Mouse (Mus musculus) intestine, postnatal 0 days (tissue): ENCODE measurements at regions not wholly inside any gene's neighbourhood (a gene's known extent, or its start where the extent isn't known, plus 50 kb on each side); places are given as distances from the start of the nearest gene placed in this dataset.
A peak's percentile ranks its signal among the peaks of the same experiment; 100 is the strongest.

Experiments used
- ATAC-seq: fragments of 200-750 bp; cut with Nextera tagmentation; 2 replicates; pipeline ENCODE4 v1.8.0; 2017; ENCODE audit warnings: mild to moderate bottlenecking, moderate TSS enrichment, moderate library complexity
- H3K27ac ChIP-seq: fragments of 300-500 bp; sonication (generic); 2 replicates; pipeline ENCODE4 v1.5.1; 2014; ENCODE audit warnings: mild to moderate bottlenecking, low read depth, low read length, moderate library complexity
- H3K27me3 ChIP-seq: fragments of 300-500 bp; sonication (generic); replicated peaks from 2 replicates; pipeline ENCODE4 v1.6.1; 2014; ENCODE audit warnings: low read length, mixed read lengths; ENCODE audit not compliant: control insufficient read depth, insufficient read depth
- H3K36me3 ChIP-seq: fragments of 300-500 bp; sonication (generic); 2 replicates; pipeline ENCODE4 v1.6.1; 2014; ENCODE audit warnings: mild to moderate bottlenecking, moderate library complexity; ENCODE audit not compliant: control insufficient read depth, insufficient read depth
- H3K4me1 ChIP-seq: fragments of 300-500 bp; sonication (generic); replicated peaks from 2 replicates; pipeline ENCODE4 v1.6.1; 2014; ENCODE audit warnings: antibody characterized with exemption, low read length, mixed read lengths; ENCODE audit not compliant: control insufficient read depth, insufficient read depth
- H3K4me2 ChIP-seq: fragments of 300-500 bp; sonication (generic); replicated peaks from 2 replicates; pipeline ENCODE4 v1.6.1; 2014; ENCODE audit warnings: low read depth, mild to moderate bottlenecking, moderate library complexity
- H3K4me3 ChIP-seq: fragments of 300-500 bp; sonication (generic); 2 replicates; pipeline ENCODE4 v1.5.1; 2014; ENCODE audit warnings: low read depth, low read length
- H3K9ac ChIP-seq: fragments of 300-500 bp; sonication (generic); 2 replicates; pipeline ENCODE4 v1.6.1; 2014; ENCODE audit warnings: mild to moderate bottlenecking, low read depth, low read length
- H3K9me3 ChIP-seq: fragments of 300-500 bp; sonication (generic); 2 replicates; pipeline ENCODE4 v1.6.1; 2016; ENCODE audit warnings: mixed run types; ENCODE audit not compliant: control insufficient read depth
- CTCF ChIP-seq: sonication (generic); IDR thresholded peaks from 2 replicates; pipeline ENCODE4 v1.5.1; 2016; ENCODE audit warnings: low read depth, mild to moderate bottlenecking, control low read depth, antibody characterized with exemption, moderate library complexity
- WGBS: fragments of 180-500 bp; shearing (Covaris S2); extraction: QIAGEN DNeasy Blood & Tissue Kit; methylation state at CpG from one replicate; pipeline ENCODE4 v1.1.7; 2014; 5-methylcytosine and 5-hydroxymethylcytosine counted together

DNA sequence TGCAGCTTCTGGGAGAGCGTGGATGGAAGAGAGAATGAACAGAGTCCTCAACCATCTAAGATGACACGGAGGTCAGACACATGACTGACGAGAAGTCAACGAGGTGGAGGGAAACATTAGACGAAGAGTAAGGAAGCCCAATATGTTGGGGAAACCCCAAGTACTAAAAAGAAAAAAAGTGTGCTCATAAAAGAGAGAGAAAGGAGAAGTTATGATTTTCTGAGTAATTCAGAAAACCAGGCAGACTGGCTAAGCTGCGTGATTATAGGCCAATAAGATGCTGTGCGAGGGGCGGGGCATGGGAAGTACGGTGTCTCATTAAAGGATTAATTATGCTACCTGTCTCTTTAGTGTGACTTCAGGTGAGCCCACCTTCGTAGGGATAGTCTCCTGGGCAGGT, 88.6 kb upstream of the Tank start:
- Histone ChIP-seq H3K4me1 (no peaks in the 10 kb centered on the region), H3K9ac (no peak overlapping the region), H3K27ac (no peak overlapping the region), H3K9me3 (no peaks in the 10 kb centered on the region), H3K4me3 (no peak overlapping the region), H3K27me3 (no peaks in the 10 kb centered on the region), H3K4me2 (no peak overlapping the region), H3K36me3 (no peaks in the 10 kb centered on the region)
- 85% methylated on average over 10 of the region's 10 CpGs for WGBS
- no peak for ATAC-seq
- no peak for TF ChIP-seq CTCF

DNA sequence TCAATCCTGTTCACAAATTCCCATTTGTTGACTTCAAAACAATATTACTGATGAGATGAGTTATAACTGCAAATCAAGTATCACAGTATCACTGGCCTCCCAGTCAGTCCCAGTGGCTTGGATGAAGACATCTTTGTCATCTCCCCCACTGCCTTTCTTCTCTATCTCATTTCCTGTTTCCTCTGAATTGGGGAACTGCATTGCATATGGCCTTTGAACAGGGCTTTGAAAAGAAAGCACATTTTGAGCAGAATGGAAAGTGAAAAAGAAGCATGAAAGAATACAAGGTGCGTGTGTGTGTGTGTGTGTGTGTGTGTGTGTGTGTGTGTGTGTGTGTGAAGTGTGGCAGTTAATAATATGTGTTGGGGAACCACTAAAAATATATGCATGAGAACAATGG, 94.6 kb upstream of the Tank start:
- TF ChIP-seq CTCF, result no peak

DNA sequence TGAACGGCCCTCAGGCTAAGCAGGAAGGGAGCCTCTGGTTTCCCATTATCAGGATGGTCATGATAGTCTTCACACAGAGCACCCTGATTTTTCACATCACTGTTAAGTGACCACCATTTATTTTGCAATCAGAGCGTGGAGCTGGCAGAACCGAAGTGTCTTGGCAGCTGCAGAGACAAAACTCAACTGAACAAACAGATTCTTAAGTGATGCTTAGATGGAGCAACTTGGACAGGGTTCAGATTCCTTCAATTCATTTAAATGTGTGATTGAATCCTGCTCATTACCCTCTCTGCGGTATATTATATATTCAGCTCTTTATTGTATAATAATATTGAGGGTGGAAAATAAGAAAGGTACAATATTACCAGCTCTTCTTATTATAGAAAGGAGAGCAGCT, 101.7 kb upstream of the Tank start:
- no peak overlapping the region for H3K4me2 ChIP-seq
- H3K4me3 ChIP-seq, result no peak overlapping the region
- no peaks in the 10 kb centered on the region for H3K4me1 ChIP-seq
- TF ChIP-seq CTCF, result no peak
- no peaks in the 10 kb centered on the region for H3K9me3 ChIP-seq
- H3K9ac ChIP-seq, result no peak overlapping the region
- H3K27me3 ChIP-seq, result no peaks in the 10 kb centered on the region
- no peaks in the 10 kb centered on the region for H3K36me3 ChIP-seq
- ATAC-seq, result no peak
- H3K27ac ChIP-seq, result no peak overlapping the region
- WGBS, result 71% methylated on average over 4 of the region's 4 CpGs

More for the DNA sequence above, 94.6 kb upstream of the Tank start:
- H3K27me3 ChIP-seq, result no peaks in the 10 kb centered on the region
- no peak overlapping the region for H3K4me2 ChIP-seq
- no peak overlapping the region for H3K27ac ChIP-seq
- H3K9ac ChIP-seq, result no peak overlapping the region
- H3K36me3 ChIP-seq, result no peaks in the 10 kb centered on the region
- no peak for ATAC-seq
- no peaks in the 10 kb centered on the region for H3K9me3 ChIP-seq
- H3K4me3 ChIP-seq, result no peak overlapping the region
- WGBS, result 88% methylated on average over 1 of the region's 1 CpGs
- no peaks in the 10 kb centered on the region for H3K4me1 ChIP-seq

DNA sequence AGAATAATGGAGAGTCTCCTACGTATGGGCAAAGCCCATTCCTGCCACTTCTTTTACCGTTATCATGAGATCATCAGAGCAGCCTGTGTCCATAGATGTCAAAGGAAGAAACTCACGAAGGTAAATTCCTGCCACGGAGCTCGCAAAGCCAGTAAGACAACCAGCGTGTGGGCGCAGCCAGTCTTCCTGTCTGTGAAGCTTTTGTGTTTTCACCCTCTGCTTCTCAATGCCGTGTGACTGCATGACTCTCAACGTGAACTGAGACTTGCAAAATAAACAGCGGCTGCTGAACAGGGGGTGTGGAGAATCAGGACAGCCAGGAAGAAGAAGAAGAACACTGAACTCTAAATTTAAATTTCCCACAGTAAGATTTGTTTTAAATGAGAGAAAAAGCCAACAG, 103.8 kb upstream of the Tank start:
- no peak for TF ChIP-seq CTCF
- ATAC-seq, result no peak
- H3K4me1 ChIP-seq, result no peaks in the 10 kb centered on the region
- H3K9me3 ChIP-seq, result no peaks in the 10 kb centered on the region
- H3K27ac ChIP-seq, result no peak overlapping the region
- no peak overlapping the region for H3K4me3 ChIP-seq
- no peaks in the 10 kb centered on the region for H3K27me3 ChIP-seq
- H3K4me2 ChIP-seq, result no peak overlapping the region
- H3K36me3 ChIP-seq, result no peaks in the 10 kb centered on the region
- no peak overlapping the region for H3K9ac ChIP-seq
- WGBS, result 55% methylated on average over 10 of the region's 10 CpGs

DNA sequence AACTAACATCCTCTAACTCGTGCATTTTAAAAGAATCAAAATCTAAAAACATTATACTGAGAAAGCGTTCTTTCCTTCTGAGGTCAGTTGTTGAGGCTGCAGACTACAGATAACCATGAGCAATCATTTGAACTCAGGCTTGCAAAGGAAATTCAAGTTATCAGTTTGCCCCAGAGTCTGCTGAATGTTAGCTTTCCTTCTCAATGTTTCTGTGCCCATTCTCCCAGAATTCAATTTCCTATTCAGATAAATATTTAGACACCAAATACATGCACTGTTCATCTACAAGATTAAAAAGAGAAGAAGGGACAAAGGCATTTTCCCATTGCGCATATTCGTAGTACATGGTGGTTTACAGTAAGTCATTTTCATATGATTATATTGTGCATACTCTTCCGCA, 107.9 kb upstream of the Tank start:
- Histone ChIP-seq H3K27me3 (no peaks in the 10 kb centered on the region), H3K4me3 (no peak overlapping the region), H3K9me3 (no peaks in the 10 kb centered on the region), H3K27ac (no peak overlapping the region), H3K9ac (no peak overlapping the region), H3K4me1 (no peaks in the 10 kb centered on the region), H3K36me3 (no peaks in the 10 kb centered on the region), H3K4me2 (no peak overlapping the region)
- TF ChIP-seq CTCF, result no peak
- no peak for ATAC-seq
- 92% methylated on average over 5 of the region's 5 CpGs for WGBS

DNA sequence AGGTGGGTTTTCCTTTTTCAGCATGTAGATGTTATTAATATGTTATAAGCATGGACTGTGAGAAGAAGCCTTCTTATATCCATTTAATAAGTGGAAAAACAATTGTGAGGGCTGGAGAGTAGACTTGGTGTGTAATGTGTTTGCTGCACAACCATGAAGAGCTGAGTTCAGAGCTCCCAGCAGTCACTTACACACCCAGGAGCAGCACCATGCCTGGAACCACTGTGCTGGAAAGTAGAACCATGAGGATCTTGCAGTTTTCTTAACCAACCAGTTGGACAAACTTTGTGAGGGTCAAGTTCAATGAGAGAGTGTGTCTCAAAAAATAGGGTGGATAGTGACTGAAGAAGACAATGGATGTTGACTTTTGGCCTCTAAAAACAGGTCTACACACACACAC, 108.3 kb upstream of the Tank start:
- H3K4me3 ChIP-seq, result no peak overlapping the region
- no peaks in the 10 kb centered on the region for H3K9me3 ChIP-seq
- no peak overlapping the region for H3K9ac ChIP-seq
- no peaks in the 10 kb centered on the region for H3K27me3 ChIP-seq
- ATAC-seq, result no peak
- H3K4me1 ChIP-seq, result no peaks in the 10 kb centered on the region
- no peak for TF ChIP-seq CTCF
- H3K4me2 ChIP-seq, result no peak overlapping the region
- H3K27ac ChIP-seq, result no peak overlapping the region
- no peaks in the 10 kb centered on the region for H3K36me3 ChIP-seq

DNA sequence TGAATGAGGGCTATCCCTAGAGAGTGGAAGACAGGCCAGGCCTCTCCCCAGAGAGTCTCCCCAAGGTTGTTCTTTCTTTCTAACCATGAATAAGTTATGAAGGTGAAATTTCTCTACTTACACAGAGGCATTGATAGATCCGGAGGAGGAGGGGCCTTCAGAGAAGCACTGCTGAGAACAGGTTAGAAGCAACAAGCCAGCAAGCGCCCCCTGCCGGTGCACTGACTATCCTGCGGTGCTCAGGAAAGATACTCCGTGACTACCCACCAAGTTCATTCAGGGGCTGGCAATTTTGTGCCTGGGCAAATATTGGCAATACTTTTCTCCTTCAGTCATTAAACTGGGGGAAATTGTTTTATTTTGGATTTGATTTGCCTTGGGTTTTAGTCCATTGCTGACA, 122.5 kb upstream of the Tank start:
- H3K4me1 ChIP-seq, result no peaks in the 10 kb centered on the region
- no peak overlapping the region for H3K4me2 ChIP-seq
- peak; percentile 69 for TF ChIP-seq CTCF
- H3K36me3 ChIP-seq, result no peaks in the 10 kb centered on the region
- H3K27me3 ChIP-seq, result no peaks in the 10 kb centered on the region
- 28% methylated on average over 5 of the region's 5 CpGs for WGBS
- ATAC-seq, result no peak
- no peaks in the 10 kb centered on the region for H3K9me3 ChIP-seq
- no peak overlapping the region for H3K27ac ChIP-seq
- no peak overlapping the region for H3K9ac ChIP-seq
- no peak overlapping the region for H3K4me3 ChIP-seq
